Mouse (Mus musculus) heart, adult 2 months (tissue): ENCODE results near the gene Macrod2. TPM values are rescaled to one million over a fixed set of nuclear protein-coding genes. Genes with fewer than 3 reads are reported as not detected.
"Not testable (repeated sequence)": the region's sequence is repeated elsewhere in the genome, so short reads cannot be mapped to it uniquely, and the experiment has no call there.

Source experiments
- DNase-seq, 2 experiments: peaks; one replicate each; pipeline ENCODE4 v3.0.0; 2021
- H3K27ac ChIP-seq: fragments of 200-600 bp; 2 replicates; pipeline ENCODE4 v1.8.1; 2022
- H3K27me3 ChIP-seq: fragments of 200-500 bp; 2 replicates; pipeline ENCODE4 v1.6.1; 2012; ENCODE audit warnings: mild to moderate bottlenecking, low read length, inconsistent platforms, mixed read lengths; ENCODE audit not compliant: control insufficient read depth, insufficient read depth
- H3K36me3 ChIP-seq: fragments of 200-500 bp; 2 replicates; pipeline ENCODE4 v1.6.1; 2012; ENCODE audit warnings: low read length, inconsistent platforms; ENCODE audit not compliant: control insufficient read depth, insufficient read depth
- H3K4me1 ChIP-seq: fragments of 200-500 bp; 2 replicates; pipeline ENCODE4 v1.6.1; 2011; ENCODE audit warnings: low read length; ENCODE audit not compliant: control insufficient read depth, insufficient read depth
- H3K4me3 ChIP-seq: fragments of 200-600 bp; 2 replicates; pipeline ENCODE4 v1.8.1; 2022
- H3K79me2 ChIP-seq: fragments of 200-500 bp; replicated peaks from 2 replicates; pipeline ENCODE4 v1.6.1; 2012; ENCODE audit warnings: mild to moderate bottlenecking, inconsistent platforms, low read length, moderate library complexity, mixed read lengths; ENCODE audit not compliant: control insufficient read depth, insufficient read depth
- H3K9ac ChIP-seq: fragments of 200-500 bp; 2 replicates; pipeline ENCODE4 v1.6.1; 2012; ENCODE audit warnings: low read depth, mild to moderate bottlenecking, control low read depth, inconsistent platforms, low read length, mixed read lengths
- CTCF ChIP-seq: fragments of 200-600 bp; IDR thresholded peaks from 2 replicates; pipeline ENCODE4 v1.8.1; 2022; ENCODE audit warnings: antibody characterized with exemption, mild to moderate bottlenecking, moderate library complexity
- EP300 ChIP-seq: fragments of 200-500 bp; IDR thresholded peaks from 2 replicates; pipeline ENCODE4 v1.6.1; 2011; ENCODE audit warnings: low read depth, low read length, control low read depth; ENCODE audit not compliant: insufficient read depth
- POLR2A ChIP-seq: fragments of 200-500 bp; IDR thresholded peaks from 2 replicates; pipeline ENCODE4 v1.6.1; 2011; ENCODE audit warnings: mild to moderate bottlenecking, low read depth, low read length, control low read depth; ENCODE audit not compliant: insufficient read depth
- WGBS: fragments of 180-500 bp; shearing (Covaris S2); methylation state at CpG from one replicate; pipeline ENCODE4 v1.1.7; 2018; 5-methylcytosine and 5-hydroxymethylcytosine counted together
- intact Hi-C: fragments of 180-260 bp; cut with DNase I; formaldehyde crosslinking; loops from one replicate; pipeline ENCODE4 v1.15.1; 2025
- polyA plus RNA-seq: library from polyadenylated mRNA; depleted of rRNA; stranded (reverse); fragments of >200 nt; gene quantifications from 2 replicates; pipeline ENCODE4 v1.2.3, GENCODE M21; 2012
- total RNA-seq, 2 experiments: library from RNA; stranded (reverse); gene quantifications; 2 replicates each; pipeline ENCODE4 v1.2.3; 2021

Gene Macrod2
- total and polyA plus RNA-seq, 3 experiments = 2.3 to 9.7 (median 8.5) TPM

DNA sequence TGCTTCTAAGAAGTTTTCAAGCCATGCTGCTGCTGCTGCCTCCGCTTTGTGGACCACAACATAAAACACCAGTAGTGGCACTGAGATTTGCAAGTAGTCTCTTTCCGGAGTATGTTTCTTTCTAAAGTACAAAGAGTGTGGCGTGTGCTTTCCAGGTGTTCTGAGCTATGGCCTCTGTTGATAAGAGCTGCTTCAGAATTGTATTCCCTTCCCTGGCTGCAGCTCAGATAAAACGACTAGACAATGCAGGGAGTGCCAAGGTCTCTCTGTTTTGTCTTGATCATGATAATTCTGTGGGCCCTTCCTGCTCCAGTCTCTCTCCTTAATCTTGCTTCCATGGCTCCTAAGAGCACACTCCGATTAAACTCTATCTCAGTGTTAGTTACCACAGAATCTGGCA, 312.4 kb downstream of the Macrod2 start:
- no peak for DNase-seq
- WGBS = 58% methylated on average over 5 of the region's 5 CpGs
- Histone ChIP-seq H3K27ac (no peak overlapping the region), H3K79me2 (no peaks in the 10 kb centered on the region), H3K9ac (no peak overlapping the region), H3K27me3 (no peaks in the 10 kb centered on the region), H3K4me1 (no peaks in the 10 kb centered on the region), H3K4me3 (no peak overlapping the region), H3K36me3 (no peaks in the 10 kb centered on the region)
- intact Hi-C loops = no loop called here
- TF ChIP-seq POLR2A (no peak), EP300 (no peak), CTCF (no peak)

DNA sequence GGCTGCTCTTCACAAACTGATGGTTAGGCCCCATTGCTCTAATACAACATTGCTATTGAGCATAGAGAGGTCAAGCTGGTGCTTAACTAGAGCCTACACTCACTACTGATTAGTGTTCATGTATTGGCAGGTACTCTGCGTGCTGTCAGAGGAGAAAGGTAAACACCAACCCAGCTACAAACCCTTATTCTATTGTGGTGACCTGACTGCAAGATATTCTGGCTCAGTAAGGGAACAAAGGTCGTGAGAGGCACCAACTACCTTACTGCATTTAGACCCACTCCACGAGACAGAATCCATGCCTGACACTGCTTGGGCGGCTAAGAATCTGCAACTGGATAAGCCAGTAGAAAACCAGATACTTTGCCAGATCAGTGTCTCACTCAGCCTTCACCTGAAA, 320.7 kb downstream of the Macrod2 start:
- no peaks in the 10 kb centered on the region for H3K79me2 ChIP-seq
- 81% methylated on average over 4 of the region's 4 CpGs for WGBS
- H3K4me3 ChIP-seq = no peak overlapping the region
- no peaks in the 10 kb centered on the region for H3K4me1 ChIP-seq
- intact Hi-C loops = no loop called here
- H3K27me3 ChIP-seq = no peaks in the 10 kb centered on the region
- no peak overlapping the region for H3K9ac ChIP-seq
- H3K36me3 ChIP-seq = no peaks in the 10 kb centered on the region
- no peak for DNase-seq
- TF ChIP-seq EP300 (no peak), CTCF (no peak), POLR2A (no peak)
- no peak overlapping the region for H3K27ac ChIP-seq

DNA sequence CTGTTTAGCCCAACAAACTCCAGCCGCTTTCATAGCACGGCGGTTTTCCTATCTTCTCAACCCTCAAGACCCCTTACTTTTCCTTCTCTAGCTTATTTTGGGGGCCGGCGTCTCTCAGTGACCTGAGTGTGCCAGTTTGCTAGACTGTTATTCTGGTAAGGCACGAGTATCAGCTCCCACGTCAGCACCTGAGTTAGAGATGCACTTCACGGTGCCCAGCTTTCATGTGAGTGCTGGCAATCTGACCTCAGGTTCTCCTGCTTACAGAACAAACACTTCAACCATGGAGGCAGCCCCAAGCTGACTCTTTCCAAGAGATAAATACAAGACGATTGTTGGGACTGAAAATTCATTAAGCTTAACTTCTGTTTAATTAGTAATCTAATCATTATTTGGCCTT, 322.3 kb downstream of the Macrod2 start:
- TF ChIP-seq CTCF = no peak
- no peak for TF ChIP-seq EP300
- TF ChIP-seq POLR2A = no peak
- H3K27me3 ChIP-seq = no peaks in the 10 kb centered on the region
- H3K9ac ChIP-seq = no peak overlapping the region
- H3K4me1 ChIP-seq = no peaks in the 10 kb centered on the region
- no peak overlapping the region for H3K27ac ChIP-seq
- H3K79me2 ChIP-seq = no peaks in the 10 kb centered on the region
- no peak for DNase-seq
- intact Hi-C loops = no loop called here
- 60% methylated on average over 9 of the region's 9 CpGs for WGBS
- no peaks in the 10 kb centered on the region for H3K36me3 ChIP-seq
- H3K4me3 ChIP-seq = no peak overlapping the region

DNA sequence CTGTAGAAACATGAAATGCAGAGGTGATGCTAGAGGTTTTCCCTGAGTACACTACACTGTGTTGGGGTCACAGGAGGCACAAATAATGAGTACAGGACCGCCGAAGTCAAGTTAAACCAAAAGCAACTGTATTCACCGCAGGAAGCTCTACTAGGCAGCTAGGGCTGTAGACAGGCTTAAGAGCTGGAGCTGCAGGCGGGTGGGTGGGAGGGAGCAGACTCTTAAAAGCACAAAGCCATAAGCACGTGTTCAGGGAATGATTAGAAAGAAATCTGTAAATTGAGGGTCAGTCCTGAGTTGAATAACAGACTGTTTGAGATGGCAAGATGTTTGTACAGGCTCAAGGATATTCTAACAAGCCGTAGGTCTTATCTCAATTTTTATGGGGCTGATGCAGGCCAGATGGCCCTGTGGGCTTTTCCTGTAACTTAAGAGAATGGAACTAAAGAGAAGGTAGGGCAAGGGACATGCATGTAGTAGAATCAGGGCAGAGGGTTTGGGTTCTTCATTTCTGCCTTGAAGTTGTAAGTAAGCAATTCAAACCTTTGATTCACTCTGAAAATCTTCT, 337.6 kb downstream of the Macrod2 start:
- Histone ChIP-seq H3K79me2 (no peaks in the 10 kb centered on the region), H3K36me3 (no peaks in the 10 kb centered on the region), H3K27me3 (no peaks in the 10 kb centered on the region), H3K9ac (no peak overlapping the region), H3K27ac (no peak overlapping the region), H3K4me1 (no peaks in the 10 kb centered on the region), H3K4me3 (no peak overlapping the region)
- intact Hi-C loops = no loop called here
- no peak for TF ChIP-seq CTCF
- no peak for DNase-seq
- WGBS = 28% methylated on average over 6 of the region's 6 CpGs

DNA sequence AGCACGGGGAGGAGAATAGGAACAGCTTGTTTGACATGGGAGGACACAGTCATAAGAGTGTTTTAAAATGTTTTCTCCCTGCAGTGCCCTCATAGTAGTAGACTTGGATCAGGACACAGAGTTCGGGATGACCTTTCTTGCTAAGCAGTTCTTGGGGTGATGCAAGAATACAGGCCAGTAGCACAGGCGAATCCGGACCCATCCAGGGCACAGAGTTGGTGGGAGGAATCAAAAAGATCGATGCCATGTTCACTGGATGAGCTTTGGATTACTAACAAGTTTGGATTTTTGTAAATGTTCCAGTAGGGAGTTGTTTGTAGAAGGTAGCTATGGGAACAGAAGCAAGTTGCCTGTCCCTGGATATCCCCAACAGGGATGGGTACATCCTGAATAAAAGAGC, 345.4 kb downstream of the Macrod2 start:
- 79% methylated on average over 5 of the region's 5 CpGs for WGBS
- H3K9ac ChIP-seq = no peak overlapping the region
- TF ChIP-seq POLR2A (no peak), EP300 (no peak), CTCF (no peak)
- H3K27me3 ChIP-seq = no peaks in the 10 kb centered on the region
- H3K4me3 ChIP-seq = no peak overlapping the region
- intact Hi-C loops = no loop called here
- no peaks in the 10 kb centered on the region for H3K36me3 ChIP-seq
- no peak overlapping the region for H3K27ac ChIP-seq
- DNase-seq = no peak
- no peaks in the 10 kb centered on the region for H3K79me2 ChIP-seq
- no peaks in the 10 kb centered on the region for H3K4me1 ChIP-seq

DNA sequence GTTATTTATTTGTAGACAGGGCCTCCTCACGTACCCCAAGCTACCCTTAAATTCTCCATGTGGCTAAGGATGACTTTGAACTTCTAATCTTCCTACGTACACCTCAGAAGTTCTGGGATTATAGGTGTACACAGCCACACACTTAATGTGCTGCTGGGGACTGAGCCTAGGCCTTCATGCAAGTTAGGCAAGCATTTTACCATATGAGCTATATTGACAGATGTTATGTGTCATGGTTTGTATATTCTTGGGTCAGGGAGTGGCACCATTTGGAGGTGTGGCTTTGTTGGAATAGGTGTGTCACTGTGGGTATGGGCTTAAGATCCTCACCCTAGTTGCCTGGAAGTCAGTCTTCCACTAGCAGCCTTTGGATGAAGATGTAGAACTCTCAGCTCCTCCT, 347.8 kb downstream of the Macrod2 start:
- not testable (repeated sequence) for H3K4me3 ChIP-seq

DNA sequence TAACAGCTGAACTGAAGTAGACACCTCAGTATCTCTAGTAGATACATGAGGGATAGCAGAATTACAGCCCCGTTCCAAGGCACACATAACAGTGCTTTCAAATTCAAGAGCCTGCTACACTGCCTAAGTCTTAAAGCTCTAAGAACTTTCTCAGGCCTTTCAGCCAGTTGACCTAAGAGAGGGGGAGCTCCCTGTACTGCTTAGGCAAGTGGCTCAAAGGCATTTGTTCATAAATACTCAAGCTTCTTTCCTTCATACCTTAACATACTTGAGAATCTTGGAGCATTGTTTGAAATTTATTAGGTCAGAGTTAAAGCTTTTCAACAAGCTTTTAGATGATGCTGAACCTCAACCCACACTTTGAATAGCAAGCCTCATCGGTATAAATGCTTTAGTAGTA, 363.8 kb downstream of the Macrod2 start:
- Histone ChIP-seq H3K4me3 (no peak overlapping the region), H3K9ac (no peak overlapping the region), H3K4me1 (no peaks in the 10 kb centered on the region), H3K27ac (no peak overlapping the region), H3K36me3 (no peaks in the 10 kb centered on the region), H3K27me3 (no peaks in the 10 kb centered on the region), H3K79me2 (no peaks in the 10 kb centered on the region)
- TF ChIP-seq CTCF (no peak), POLR2A (no peak), EP300 (no peak)
- 82% methylated on average over 2 of the region's 2 CpGs for WGBS
- no peak for DNase-seq
- intact Hi-C loops = no loop called here

More for the DNA sequence above, 347.8 kb downstream of the Macrod2 start:
- intact Hi-C loops, H3K27ac ChIP-seq, H3K4me1 ChIP-seq, H3K27me3 ChIP-seq, H3K9ac ChIP-seq, H3K36me3 ChIP-seq, DNase-seq, H3K79me2 ChIP-seq: not testable (repeated sequence)
- WGBS = 77% methylated on average over 2 of the region's 2 CpGs
